14 mouse cellular contexts compared by ENCODE assay signal in the genomic region with DNA sequence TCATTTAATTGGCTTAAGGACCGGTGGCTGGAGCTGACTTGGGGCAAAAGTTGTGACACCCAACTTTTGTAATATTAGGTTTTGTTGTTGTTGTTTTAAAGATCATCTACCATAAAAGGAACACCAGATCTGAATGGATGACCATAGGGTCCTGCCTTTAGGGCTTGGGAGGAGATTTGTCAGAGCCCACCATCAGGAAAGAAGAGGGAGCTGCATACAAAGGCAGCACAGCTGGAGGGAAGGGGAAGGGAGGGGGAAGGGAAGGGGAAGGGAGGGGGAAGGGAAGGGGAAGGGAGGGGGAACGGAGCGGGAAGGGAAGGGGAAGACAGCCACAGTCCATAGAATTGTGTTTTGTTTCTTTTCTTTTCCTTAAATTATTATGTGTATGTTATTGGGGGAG. TPM values are rescaled to one million over a fixed set of nuclear protein-coding genes. Genes with fewer than 3 reads are reported as not detected.
DNase-seq lines count a peak whose midpoint lies in the region; ATAC-seq lines count a peak whose summit lies in the region.
"Had no signal": no experiment of that assay in that cellular context is flagged by ENCODE, and none has a peak within 500 bp of the region (broad histone marks: within the 10 kb centered on the region; RNA-seq: fewer than 3 reads in every experiment).

No protein-coding gene starts in this region.

- no peak for DNase-seq in heart, postnatal 14 days
- DNase-seq in lung, postnatal 14 days = no peak
- no peak for DNase-seq in layer of hippocampus, postnatal 36 days
- DNase-seq in right cerebral cortex, postnatal 10 days (ENCODE audit: low spot score in 2 of 2) = no peak
- DNase-seq: cerebellum, adult 9-11 months had no signal

- peak overlapping the region; percentile 86 for H3K4me2 ChIP-seq in heart, embryonic 13.5 days
- peak overlapping the region; percentile 67; the same call in 1 of the 2 replicates for H3K4me2 ChIP-seq in lung, embryonic 16.5 days (ENCODE audit: low read depth, low read length)
- H3K4me2 ChIP-seq in intestine, embryonic 16.5 days (ENCODE audit: low read depth, low read length) = peak overlapping the region; percentile 80; the same call in 1 of the 2 replicates
- peak overlapping the region; percentile 70 for H3K4me2 ChIP-seq in stomach, embryonic 16.5 days (ENCODE audit: low read depth, low read length)

- intact Hi-C loops in heart, postnatal 14 days (cut with DNase I) = loop anchor here (2.0 kb wide), 1 partner anchor 24 kb away; no protein-coding TSS in a partner anchor

- no peaks in the 10 kb centered on the region for H3K36me3 ChIP-seq in heart, embryonic 13.5 days
- no peaks in the 10 kb centered on the region for H3K36me3 ChIP-seq in lung, embryonic 16.5 days (ENCODE audit: control insufficient read depth, insufficient read depth, low read length)
- H3K36me3 ChIP-seq in intestine, embryonic 16.5 days (ENCODE audit: control insufficient read depth, insufficient read depth, low read length) = no peaks in the 10 kb centered on the region
- H3K36me3 ChIP-seq in stomach, embryonic 16.5 days (ENCODE audit: control insufficient read depth, insufficient read depth, low read length) = no peaks in the 10 kb centered on the region
- H3K36me3 ChIP-seq: embryonic facial prominence, embryonic 15.5 days; midbrain, embryonic 10.5 days; neural tube, embryonic 12.5 days had no signal

- H3K4me3 ChIP-seq in heart, embryonic 13.5 days = no peak overlapping the region; the same call in 1 of the 2 replicates
- H3K4me3 ChIP-seq in lung, embryonic 16.5 days (ENCODE audit: low read length) = no peak overlapping the region
- H3K4me3 ChIP-seq in intestine, embryonic 16.5 days (ENCODE audit: low read length) = no peak overlapping the region
- no peak overlapping the region for H3K4me3 ChIP-seq in stomach, embryonic 16.5 days (replicated peaks; ENCODE audit: low read length)

- H3K9me3 ChIP-seq in heart, embryonic 13.5 days = no peaks in the 10 kb centered on the region
- no peaks in the 10 kb centered on the region for H3K9me3 ChIP-seq in lung, embryonic 16.5 days (ENCODE audit: control insufficient read depth, low read length)
- H3K9me3 ChIP-seq in intestine, embryonic 16.5 days (ENCODE audit: control insufficient read depth, low read length) = no peaks in the 10 kb centered on the region
- H3K9me3 ChIP-seq in stomach, embryonic 16.5 days (replicated peaks; ENCODE audit: control insufficient read depth, low read length) = no peaks in the 10 kb centered on the region
- H3K9me3 ChIP-seq: embryonic facial prominence, embryonic 15.5 days; midbrain, embryonic 10.5 days; neural tube, embryonic 12.5 days had no signal

- no peak for ATAC-seq in heart, embryonic 13.5 days (ENCODE audit: extremely low read depth, insufficient number of reproducible peaks, low FRiP score, low TSS enrichment)
- ATAC-seq in lung, embryonic 16.5 days (ENCODE audit: low read depth) = no peak
- no peak for ATAC-seq in intestine, embryonic 16.5 days
- no peak for ATAC-seq in stomach, embryonic 16.5 days (ENCODE audit: insufficient read depth, low FRiP score)

- no peak overlapping the region; the same call in 1 of the 2 replicates for H3K27ac ChIP-seq in heart, embryonic 13.5 days (replicated peaks)
- no peak overlapping the region; the same call in 1 of the 2 replicates for H3K27ac ChIP-seq in lung, embryonic 16.5 days (ENCODE audit: low read length)
- H3K27ac ChIP-seq in intestine, embryonic 16.5 days (ENCODE audit: low read length) = no peak overlapping the region
- no peak overlapping the region for H3K27ac ChIP-seq in stomach, embryonic 16.5 days (ENCODE audit: low read length)
- H3K27ac ChIP-seq: neural tube, embryonic 12.5 days had no signal

- H3K4me1 ChIP-seq in heart, embryonic 13.5 days = peaks cover 41% of the 10 kb centered on the region
- H3K4me1 ChIP-seq in lung, embryonic 16.5 days (replicated peaks; ENCODE audit: control insufficient read depth, insufficient read depth, low read length) = peaks cover 22% of the 10 kb centered on the region
- peaks cover 28% of the 10 kb centered on the region for H3K4me1 ChIP-seq in intestine, embryonic 16.5 days (ENCODE audit: control insufficient read depth, insufficient read depth, low read length)
- peaks cover 20% of the 10 kb centered on the region for H3K4me1 ChIP-seq in stomach, embryonic 16.5 days (ENCODE audit: control insufficient read depth, insufficient read depth, low read length)

- 12% methylated on average over 3 of the region's 3 CpGs for WGBS in heart, embryonic 13.5 days
- WGBS in lung, embryonic 16.5 days = 21% methylated on average over 3 of the region's 3 CpGs
- 24% methylated on average over 3 of the region's 3 CpGs for WGBS in intestine, embryonic 16.5 days
- WGBS in stomach, embryonic 16.5 days = 31% methylated on average over 3 of the region's 3 CpGs

- peak overlapping the region; percentile 89; the same call in 1 of the 2 replicates for H3K9ac ChIP-seq in heart, embryonic 13.5 days
- no peak overlapping the region for H3K9ac ChIP-seq in lung, embryonic 16.5 days (ENCODE audit: low read length)
- H3K9ac ChIP-seq in intestine, embryonic 16.5 days (ENCODE audit: low read depth, low read length) = no peak overlapping the region
- H3K9ac ChIP-seq in stomach, embryonic 16.5 days (ENCODE audit: low read length) = no peak overlapping the region

- H3K27me3 ChIP-seq in heart, embryonic 13.5 days (replicated peaks) = no peaks in the 10 kb centered on the region
- no peaks in the 10 kb centered on the region for H3K27me3 ChIP-seq in lung, embryonic 16.5 days (ENCODE audit: control insufficient read depth, insufficient read depth, low read depth, low read length)
- no peaks in the 10 kb centered on the region for H3K27me3 ChIP-seq in intestine, embryonic 16.5 days (replicated peaks; ENCODE audit: control insufficient read depth, insufficient read depth, low read length)
- no peaks in the 10 kb centered on the region for H3K27me3 ChIP-seq in stomach, embryonic 16.5 days (ENCODE audit: control insufficient read depth, insufficient read depth, low read length)

RNA-seq across cellular contexts. Expression of a gene that starts 0.8 kb away (rescaled TPM):
- 14.1 and 14.8 TPM in 2 replicates for polyA plus RNA-seq in heart, embryonic 13.5 days (2015; fragmentation: Nextera tagmentation; extraction: Ambion mirVana)
- total RNA-seq in heart, postnatal 14 days (2021) = 10 to 100 TPM; 28.3 to 28.5 TPM
- 24.2 and 27.3 TPM in 2 replicates for polyA plus RNA-seq in lung, embryonic 16.5 days (2015; fragmentation: Nextera tagmentation; extraction: Ambion mirVana)
- polyA plus RNA-seq in intestine, embryonic 16.5 days (2015; fragmentation: Nextera tagmentation; extraction: Ambion mirVana) = 27.5 and 27.6 TPM in 2 replicates
- polyA plus RNA-seq in stomach, embryonic 16.5 days (2015; fragmentation: Nextera tagmentation; extraction: Ambion mirVana) = 27.8 and 29.0 TPM in 2 replicates
- 1 to 10 TPM; 3.4 to 4.5 TPM for total RNA-seq in layer of hippocampus, postnatal 36 days (2021)

RNA-seq across cellular contexts. Expression of a gene that starts 28.4 kb away (rescaled TPM):
- 9.9 and 10.1 TPM in 2 replicates for polyA plus RNA-seq in heart, embryonic 13.5 days (2015; fragmentation: Nextera tagmentation; extraction: Ambion mirVana)
- 1 to 10 TPM; 4.1 to 5.6 TPM for total RNA-seq in heart, postnatal 14 days (2021)
- 11.9 and 13.7 TPM in 2 replicates for polyA plus RNA-seq in lung, embryonic 16.5 days (2015; fragmentation: Nextera tagmentation; extraction: Ambion mirVana)
- polyA plus RNA-seq in intestine, embryonic 16.5 days (2015; fragmentation: Nextera tagmentation; extraction: Ambion mirVana) = 9.8 and 10.1 TPM in 2 replicates
- polyA plus RNA-seq in stomach, embryonic 16.5 days (2015; fragmentation: Nextera tagmentation; extraction: Ambion mirVana) = 10.1 and 10.7 TPM in 2 replicates
- 10 to 100 TPM; 17.5 to 19.4 TPM for total RNA-seq in layer of hippocampus, postnatal 36 days (2021)

RNA-seq across cellular contexts. Expression of a gene that starts 31.7 kb away (rescaled TPM):
- polyA plus RNA-seq in heart, embryonic 13.5 days (2015; fragmentation: Nextera tagmentation; extraction: Ambion mirVana) = not detected in 2 replicates
- total RNA-seq in heart, postnatal 14 days (2021) = not detected
- not detected in 2 replicates for polyA plus RNA-seq in lung, embryonic 16.5 days (2015; fragmentation: Nextera tagmentation; extraction: Ambion mirVana)
- polyA plus RNA-seq in intestine, embryonic 16.5 days (2015; fragmentation: Nextera tagmentation; extraction: Ambion mirVana) = not detected in 2 replicates
- not detected in 2 replicates for polyA plus RNA-seq in stomach, embryonic 16.5 days (2015; fragmentation: Nextera tagmentation; extraction: Ambion mirVana)
- total RNA-seq in layer of hippocampus, postnatal 36 days (2021) = not detected
- total RNA-seq: hindbrain, postnatal 0 days; left cerebral cortex, postnatal 25 days had no signal
- polyA plus RNA-seq: embryonic facial prominence, embryonic 15.5 days; hindbrain, postnatal 0 days; midbrain, embryonic 10.5 days; neural tube, embryonic 12.5 days had no signal

RNA-seq across cellular contexts. Expression of a gene that starts 43.1 kb away (rescaled TPM):
- polyA plus RNA-seq in heart, embryonic 13.5 days (2015; fragmentation: Nextera tagmentation; extraction: Ambion mirVana) = 44.6 and 49.1 TPM in 2 replicates
- total RNA-seq in heart, postnatal 14 days (2021) = 10 to 100 TPM; 22.1 to 25.2 TPM
- polyA plus RNA-seq in lung, embryonic 16.5 days (2015; fragmentation: Nextera tagmentation; extraction: Ambion mirVana) = 89.8 and 90.8 TPM in 2 replicates
- polyA plus RNA-seq in intestine, embryonic 16.5 days (2015; fragmentation: Nextera tagmentation; extraction: Ambion mirVana) = 168 and 189 TPM in 2 replicates
- polyA plus RNA-seq in stomach, embryonic 16.5 days (2015; fragmentation: Nextera tagmentation; extraction: Ambion mirVana) = 88.2 and 93.1 TPM in 2 replicates
- total RNA-seq in layer of hippocampus, postnatal 36 days (2021) = 10 to 100 TPM; 12.9 to 13.1 TPM
